Mouse (Mus musculus) forebrain, embryonic 14.5 days (tissue): ENCODE results near the gene Ripk1. TPM values are rescaled to one million over a fixed set of nuclear protein-coding genes. Genes with fewer than 3 reads are reported as not detected.
"Not testable (repeated sequence)": the region's sequence is repeated elsewhere in the genome, so short reads cannot be mapped to it uniquely, and the experiment has no call there.

Experiments
- ATAC-seq: fragments of 200-750 bp; cut with Nextera tagmentation; 2 replicates; pipeline ENCODE4 v1.8.0; 2017; ENCODE audit warnings: mild to moderate bottlenecking, moderate library complexity
- DNase-seq: peaks from one replicate; pipeline ENCODE4 v3.0.0-alpha.2; 2015; ENCODE audit warnings: low spot score
- H3K27ac ChIP-seq: fragments of 300-500 bp; sonication (generic); 2 replicates; pipeline ENCODE4 v1.5.1; 2014; ENCODE audit warnings: low read depth, mild to moderate bottlenecking, control low read depth, low read length, moderate library complexity
- H3K27me3 ChIP-seq: fragments of 300-500 bp; sonication (generic); replicated peaks from 2 replicates; pipeline ENCODE4 v1.6.1; 2014; ENCODE audit warnings: low read length, control low read depth, mixed read lengths; ENCODE audit not compliant: control insufficient read depth, insufficient read depth
- H3K36me3 ChIP-seq: fragments of 300-500 bp; sonication (generic); 2 replicates; pipeline ENCODE4 v1.6.1; 2014; ENCODE audit warnings: low read length, control low read depth; ENCODE audit not compliant: control insufficient read depth, insufficient read depth
- H3K4me1 ChIP-seq: fragments of 300-500 bp; sonication (generic); 2 replicates; pipeline ENCODE4 v1.6.1; 2014; ENCODE audit warnings: antibody characterized with exemption, low read length, control low read depth; ENCODE audit not compliant: control insufficient read depth, insufficient read depth
- H3K4me2 ChIP-seq: fragments of 300-500 bp; sonication (generic); 2 replicates; pipeline ENCODE4 v1.6.1; 2014; ENCODE audit warnings: mild to moderate bottlenecking, control low read depth, low read length
- H3K4me3 ChIP-seq: fragments of 300-500 bp; sonication (generic); 2 replicates; pipeline ENCODE4 v1.5.1; 2014; ENCODE audit warnings: low read depth, low read length, control low read depth
- H3K9ac ChIP-seq: fragments of 300-500 bp; sonication (generic); 2 replicates; pipeline ENCODE4 v1.6.1; 2014; ENCODE audit warnings: mild to moderate bottlenecking, low read length, control low read depth, moderate library complexity
- H3K9me3 ChIP-seq: fragments of 300-500 bp; sonication (generic); replicated peaks from 2 replicates; pipeline ENCODE4 v1.6.1; 2016; ENCODE audit warnings: low read length, control low read depth, mixed read lengths; ENCODE audit not compliant: control insufficient read depth
- WGBS: fragments of 180-500 bp; shearing (Covaris S2); extraction: QIAGEN DNeasy Blood & Tissue Kit; methylation state at CpG from one replicate; pipeline ENCODE4 v1.1.7; 2014; 5-methylcytosine and 5-hydroxymethylcytosine counted together
- polyA plus RNA-seq: library from polyadenylated mRNA; unstranded; fragments of >200 nt; fragmentation: Nextera tagmentation; extraction: Ambion mirVana; gene quantifications from 2 replicates; pipeline ENCODE4 v1.2.1, GENCODE M21; 2014

Ripk1 gene
- polyA plus RNA-seq, 1 experiment from 2014 or later, result 5.7 TPM

GRCm38 (mm10) chr13:34062466-34062865 lies 60.3 kb downstream of the Ripk1 start:
- ATAC-seq, result no peak
- no peaks in the 10 kb centered on the region; the same call in 1 of the 2 replicates for H3K36me3 ChIP-seq
- no peaks in the 10 kb centered on the region for H3K9me3 ChIP-seq
- no peaks in the 10 kb centered on the region for H3K27me3 ChIP-seq
- no peak overlapping the region for H3K4me3 ChIP-seq
- no peak for DNase-seq
- no peak overlapping the region for H3K4me2 ChIP-seq
- 86% methylated on average over 10 of the region's 10 CpGs for WGBS
- no peak overlapping the region for H3K27ac ChIP-seq
- no peaks in the 10 kb centered on the region; the same call in 1 of the 2 replicates for H3K4me1 ChIP-seq
- H3K9ac ChIP-seq, result no peak overlapping the region

GRCm38 (mm10) chr13:34066351-34066750 lies 64.2 kb downstream of the Ripk1 start:
- no peak for DNase-seq
- WGBS, result 45% methylated on average over 1 of the region's 1 CpGs
- no peak for ATAC-seq

GRCm38 (mm10) chr13:34070296-34070695 lies 68.1 kb downstream of the Ripk1 start:
- Histone ChIP-seq H3K4me1 (peaks cover 2% of the 10 kb centered on the region; the same call in 1 of the 2 replicates), H3K4me3 (no peak overlapping the region), H3K9me3 (no peaks in the 10 kb centered on the region), H3K27me3 (no peaks in the 10 kb centered on the region), H3K9ac (no peak overlapping the region), H3K36me3 (peaks cover 14% of the 10 kb centered on the region), H3K4me2 (no peak overlapping the region), H3K27ac (no peak overlapping the region)
- ATAC-seq (no peak), DNase-seq (no peak)
- WGBS, result 81% methylated on average over 4 of the region's 4 CpGs

More at GRCm38 (mm10) chr13:34066351-34066750, 64.2 kb downstream of the Ripk1 start:
- H3K27me3 ChIP-seq, result no peaks in the 10 kb centered on the region
- H3K4me1 ChIP-seq, result no peaks in the 10 kb centered on the region; the same call in 1 of the 2 replicates
- no peak overlapping the region for H3K9ac ChIP-seq
- H3K4me2 ChIP-seq, result no peak overlapping the region
- no peak overlapping the region for H3K27ac ChIP-seq
- H3K36me3 ChIP-seq, result peaks cover 3% of the 10 kb centered on the region; the same call in 1 of the 2 replicates
- no peak overlapping the region for H3K4me3 ChIP-seq
- no peaks in the 10 kb centered on the region for H3K9me3 ChIP-seq

GRCm38 (mm10) chr13:34071836-34072235 lies 69.7 kb downstream of the Ripk1 start:
- peaks cover 5% of the 10 kb centered on the region; the same call in 1 of the 2 replicates for H3K4me1 ChIP-seq
- no peak overlapping the region for H3K4me2 ChIP-seq
- WGBS, result 76% methylated on average over 6 of the region's 6 CpGs

GRCm38 (mm10) chr13:34072847-34073246 lies 70.7 kb downstream of the Ripk1 start:
- Histone ChIP-seq H3K4me1 (peaks cover 5% of the 10 kb centered on the region; the same call in 1 of the 2 replicates), H3K9me3 (no peaks in the 10 kb centered on the region), H3K36me3 (peaks cover 21% of the 10 kb centered on the region), H3K4me3 (no peak overlapping the region), H3K4me2 (no peak overlapping the region), H3K9ac (no peak overlapping the region), H3K27ac (no peak overlapping the region), H3K27me3 (no peaks in the 10 kb centered on the region)
- WGBS, result 72% methylated on average over 3 of the region's 3 CpGs
- ATAC-seq, result no peak
- no peak for DNase-seq

More at GRCm38 (mm10) chr13:34071836-34072235, 69.7 kb downstream of the Ripk1 start:
- Histone ChIP-seq H3K9ac (no peak overlapping the region), H3K9me3 (no peaks in the 10 kb centered on the region), H3K4me3 (no peak overlapping the region), H3K36me3 (peaks cover 21% of the 10 kb centered on the region), H3K27ac (no peak overlapping the region), H3K27me3 (no peaks in the 10 kb centered on the region)
- ATAC-seq (no peak), DNase-seq (no peak)

- H3K27me3 ChIP-seq, H3K27ac ChIP-seq, ATAC-seq, DNase-seq, H3K9ac ChIP-seq, H3K4me2 ChIP-seq, H3K9me3 ChIP-seq, H3K4me3 ChIP-seq: not testable (repeated sequence)
- WGBS, result 94% methylated on average over 9 of the region's 17 CpGs
- Histone ChIP-seq H3K36me3 (peaks cover 18% of the 10 kb centered on the region), H3K4me1 (peaks cover 10% of the 10 kb centered on the region; the same call in 1 of the 2 replicates)
Observed at GRCm38 (mm10) chr13:34074441-34074840, 72.3 kb downstream of the Ripk1 start.

- Histone ChIP-seq H3K9ac (peak overlapping the region; percentile 17; the same call in 1 of the 2 replicates), H3K4me2 (peak overlapping the region; percentile 77), H3K36me3 (peaks cover 18% of the 10 kb centered on the region), H3K4me3 (peak overlapping the region; percentile 85), H3K4me1 (peaks cover 10% of the 10 kb centered on the region; the same call in 1 of the 2 replicates)
- H3K27ac ChIP-seq, DNase-seq, H3K27me3 ChIP-seq, ATAC-seq, H3K9me3 ChIP-seq: not testable (repeated sequence)
- 83% methylated on average over 6 of the region's 6 CpGs for WGBS
Observed at GRCm38 (mm10) chr13:34075893-34076292, 73.7 kb downstream of the Ripk1 start.

GRCm38 (mm10) chr13:34076561-34077491 lies 74.7 kb downstream of the Ripk1 start:
- peak overlapping the region; percentile 87 for H3K27ac ChIP-seq
- peak; percentile 47 for ATAC-seq
- peak; percentile 64 for DNase-seq
- WGBS, result 60% methylated on average over 20 of the region's 20 CpGs
- peaks cover 18% of the 10 kb centered on the region for H3K36me3 ChIP-seq
- H3K9ac ChIP-seq, result peak overlapping the region; percentile 92
- no peaks in the 10 kb centered on the region for H3K9me3 ChIP-seq
- no peaks in the 10 kb centered on the region for H3K27me3 ChIP-seq
- peak overlapping the region; percentile 85 for H3K4me3 ChIP-seq
- peaks cover 11% of the 10 kb centered on the region; the same call in 1 of the 2 replicates for H3K4me1 ChIP-seq
- peak overlapping the region; percentile 77 for H3K4me2 ChIP-seq
